Comparison of ENCODE assay signal across 36 mouse cellular contexts in genomic region chr7:119748761-119749160, GRCm38 (mm10). TPM values are rescaled to one million over a fixed set of nuclear protein-coding genes. Genes with fewer than 3 reads are reported as not detected.
"Had no signal": no experiment of that assay in that cellular context is flagged by ENCODE, and none has a peak within 500 bp of the region (broad histone marks: within the 10 kb centered on the region; RNA-seq: fewer than 3 reads in every experiment).

No protein-coding gene starts in this region.

- H3K4me2 ChIP-seq: heart, embryonic 11.5 days; heart, embryonic 13.5 days; heart, embryonic 15.5 days; hindbrain, embryonic 13.5 days; intestine, embryonic 15.5 days; limb, embryonic 13.5 days; limb, embryonic 15.5 days had no signal

- H3K4me1 ChIP-seq: intestine, embryonic 15.5 days; limb, embryonic 13.5 days had no signal

- H3K27ac ChIP-seq: heart, embryonic 13.5 days; heart, embryonic 15.5 days; hindbrain, embryonic 13.5 days; intestine, embryonic 15.5 days; layer of hippocampus, adult 2 months; left cerebral cortex, adult 2 months; limb, embryonic 13.5 days; limb, embryonic 15.5 days had no signal

- ATAC-seq: hindbrain, embryonic 16.5 days; inflammation-experienced regulatory T-cells, adult 6 months; intestine, embryonic 15.5 days; intestine, postnatal 0 days had no signal

- H3K4me3 ChIP-seq: heart, embryonic 13.5 days; heart, embryonic 15.5 days; hindbrain, embryonic 13.5 days; intestine, embryonic 15.5 days; layer of hippocampus, adult 2 months; left cerebral cortex, adult 2 months; limb, embryonic 13.5 days; limb, embryonic 15.5 days had no signal

- H3K27me3 ChIP-seq: heart, embryonic 15.5 days; hindbrain, embryonic 13.5 days; intestine, embryonic 15.5 days; limb, embryonic 15.5 days had no signal

- DNase-seq: gastrocnemius, postnatal 14 days; gastrocnemius, postnatal 36 days; heart, adult 18-20 months; heart, postnatal 14 days; heart, postnatal 36 days; kidney, adult 18-20 months; kidney, adult 8-10 months; kidney, postnatal 10 days; kidney, postnatal 25 days; kidney, postnatal 4 days; left cerebral cortex, postnatal 4 days; lung, adult 18-20 months had no signal

- H3K36me3 ChIP-seq: heart, embryonic 13.5 days; heart, embryonic 15.5 days; hindbrain, embryonic 13.5 days; intestine, embryonic 15.5 days; limb, embryonic 13.5 days; limb, embryonic 15.5 days had no signal

- H3K9me3 ChIP-seq: heart, embryonic 13.5 days; heart, embryonic 15.5 days; hindbrain, embryonic 13.5 days; intestine, embryonic 15.5 days; limb, embryonic 13.5 days; limb, embryonic 15.5 days had no signal

- H3K9ac ChIP-seq: heart, embryonic 13.5 days; heart, embryonic 15.5 days; hindbrain, embryonic 13.5 days; intestine, embryonic 15.5 days; limb, embryonic 13.5 days; limb, embryonic 15.5 days had no signal

RNA-seq across cellular contexts. Expression of gene Acsm3, which starts 12.0 kb away (rescaled TPM):
- total RNA-seq: gastrocnemius, postnatal 14 days; hematopoietic stem cell, adult 5-6 weeks; layer of hippocampus, postnatal 10 days; layer of hippocampus, postnatal 25 days; left cerebral cortex, adult 2 months; left cerebral cortex, postnatal 25 days; left cerebral cortex, postnatal 4 days had no signal
- polyA plus RNA-seq: heart, embryonic 13.5 days; heart, postnatal 0 days; hindbrain, embryonic 13.5 days; hindbrain, embryonic 16.5 days; inflammation-experienced regulatory T-cells, adult 6 months had no signal

RNA-seq across cellular contexts. Expression of gene Acsm4, which starts 58.9 kb away (rescaled TPM):
- total RNA-seq: gastrocnemius, adult 18-20 months; gastrocnemius, adult 8-10 months; gastrocnemius, postnatal 14 days; gastrocnemius, postnatal 36 days; heart, adult 18-20 months; heart, postnatal 14 days; heart, postnatal 36 days; hematopoietic stem cell, adult 5-6 weeks; layer of hippocampus, adult 2 months; layer of hippocampus, postnatal 10 days; layer of hippocampus, postnatal 25 days; left cerebral cortex, adult 2 months; left cerebral cortex, postnatal 25 days; left cerebral cortex, postnatal 4 days had no signal
- polyA plus RNA-seq: gonadal fat pad, adult 2 months; heart, embryonic 11.5 days; heart, embryonic 13.5 days; heart, embryonic 15.5 days; heart, postnatal 0 days; hindbrain, embryonic 11.5 days; hindbrain, embryonic 13.5 days; hindbrain, embryonic 16.5 days; inflammation-experienced regulatory T-cells, adult 6 months; intestine, embryonic 15.5 days; intestine, postnatal 0 days; kidney, embryonic 14.5 days; kidney, embryonic 16.5 days; limb, embryonic 11.5 days; limb, embryonic 13.5 days; limb, embryonic 15.5 days had no signal
